Comparison of ENCODE assay signal across 23 mouse cellular contexts in the genomic region with DNA sequence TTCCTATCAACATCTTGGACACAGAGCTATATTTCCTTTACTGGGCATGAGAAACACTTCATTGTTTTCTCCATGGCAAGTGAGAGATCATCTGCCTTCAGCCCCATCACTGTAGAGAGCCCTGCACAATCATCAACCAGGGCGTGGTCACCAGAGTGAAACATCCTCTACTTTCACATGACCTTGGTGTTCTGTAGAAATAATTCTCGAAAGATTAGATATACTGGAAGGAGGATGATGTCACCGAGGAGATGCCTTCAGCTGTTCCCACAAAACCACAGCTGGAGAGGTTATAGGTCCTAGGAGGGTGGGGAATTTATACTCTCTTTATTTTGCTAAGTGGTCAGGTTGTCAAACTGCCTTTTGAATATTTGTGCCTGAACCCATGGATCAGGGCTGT.
DNase-seq lines count a peak whose midpoint lies in the region; ATAC-seq and TF ChIP-seq lines count a peak whose summit lies in the region.
"Had no signal": no experiment of that assay in that cellular context is flagged by ENCODE, and none has a peak within 500 bp of the region (broad histone marks: within the 10 kb centered on the region; RNA-seq: fewer than 3 reads in every experiment).

No protein-coding gene starts in this region.

- peaks cover 10% of the 10 kb centered on the region for H3K4me1 ChIP-seq in heart, embryonic 12.5 days (replicated peaks)
- H3K4me1 ChIP-seq in CH12.LX (ENCODE audit: control insufficient read depth in 1 of 2, insufficient read depth in 2 of 2), result peaks cover 21 to 54% of the 10 kb centered on the region in 2 experiments
- no peaks in the 10 kb centered on the region for H3K4me1 ChIP-seq in hindbrain, embryonic 16.5 days (ENCODE audit: control insufficient read depth, insufficient read depth, low read depth, low read length)
- H3K4me1 ChIP-seq: hindbrain, embryonic 12.5 days; limb, embryonic 13.5 days had no signal

- H3K79me2 ChIP-seq in CH12.LX (replicated peaks; ENCODE audit: control insufficient read depth, extremely low read depth, insufficient read depth, poor library complexity, severe bottlenecking), result no peaks in the 10 kb centered on the region

- H3K27me3 ChIP-seq in heart, embryonic 12.5 days (replicated peaks), result no peaks in the 10 kb centered on the region
- H3K27me3 ChIP-seq in CH12.LX (replicated peaks), result no peaks in the 10 kb centered on the region
- no peaks in the 10 kb centered on the region for H3K27me3 ChIP-seq in hindbrain, embryonic 16.5 days (replicated peaks; ENCODE audit: control insufficient read depth, insufficient read depth, low read length)
- H3K27me3 ChIP-seq: hindbrain, embryonic 12.5 days; kidney, embryonic 15.5 days; limb, embryonic 13.5 days; liver, embryonic 12.5 days had no signal

- in situ Hi-C loops in CH12.LX (cut with MboI; ENCODE audit: low pct_ligation_motif_present, low pct_unique_long_range_greater_than_20kb, low sequenced_read_pairs), result loop anchor here (5.0 kb wide), 1 partner anchor 198 kb away; a partner anchor contains a TSS

- no peak for TF ChIP-seq RAD21 in CH12.LX (IDR thresholded peaks at IDR 0.05; ENCODE audit: low read depth, low read length)

- H3K4me2 ChIP-seq in heart, embryonic 12.5 days, result no peak overlapping the region
- no peak overlapping the region for H3K4me2 ChIP-seq in CH12.LX (ENCODE audit: insufficient read depth, low read depth, poor library complexity, severe bottlenecking)
- no peak overlapping the region for H3K4me2 ChIP-seq in hindbrain, embryonic 16.5 days (ENCODE audit: low read length)
- H3K4me2 ChIP-seq: hindbrain, embryonic 12.5 days; kidney, embryonic 15.5 days; limb, embryonic 13.5 days; liver, embryonic 12.5 days; midbrain, embryonic 11.5 days had no signal

- H3K27ac ChIP-seq in heart, embryonic 12.5 days (ENCODE audit: poor library complexity, severe bottlenecking), result no peak overlapping the region
- no peak overlapping the region for H3K27ac ChIP-seq in CH12.LX (ENCODE audit: insufficient read depth, low read depth)
- H3K27ac ChIP-seq in hindbrain, embryonic 16.5 days (ENCODE audit: low read depth, low read length), result no peak overlapping the region
- H3K27ac ChIP-seq: gastrocnemius, adult 2 months; hindbrain, embryonic 12.5 days; kidney, embryonic 15.5 days; limb, embryonic 13.5 days; liver, embryonic 12.5 days had no signal

- dilution Hi-C loops in CH12.LX (cut with MboI; ENCODE audit: extremely low pct_ligation_motif_present, extremely low pct_unique_long_range_greater_than_20kb, low sequenced_read_pairs), result no loop called here

- WGBS in heart, embryonic 12.5 days, result 51% methylated on average over 3 of the region's 3 CpGs
- WGBS in hindbrain, embryonic 16.5 days, result 81% methylated on average over 3 of the region's 3 CpGs

- no peaks in the 10 kb centered on the region for H3K36me3 ChIP-seq in heart, embryonic 12.5 days
- H3K36me3 ChIP-seq in CH12.LX (replicated peaks in 1 of 2; ENCODE audit: control insufficient read depth in 1 of 2, insufficient read depth in 1 of 2, low read length in 1 of 2), result no peaks in the 10 kb centered on the region
- no peaks in the 10 kb centered on the region for H3K36me3 ChIP-seq in hindbrain, embryonic 16.5 days (ENCODE audit: control insufficient read depth, insufficient read depth, low read length)
- H3K36me3 ChIP-seq: hindbrain, embryonic 12.5 days; kidney, embryonic 15.5 days; limb, embryonic 13.5 days; liver, embryonic 12.5 days had no signal

- intact Hi-C loops in heart, postnatal 14 days (cut with DNase I), result loop anchor here (5.0 kb wide), 1 partner anchor 198 kb away; a partner anchor contains a TSS

- no peak for TF ChIP-seq CTCF in CH12.LX (conservative IDR thresholded peaks at IDR 0.05 in 1 of 2, IDR thresholded peaks at IDR 0.05 in 1 of 2; ENCODE audit: low read depth in 2 of 2, low read length in 2 of 2)

- H3K9ac ChIP-seq in heart, embryonic 12.5 days, result no peak overlapping the region
- H3K9ac ChIP-seq in CH12.LX (ENCODE audit: insufficient read depth, low read depth), result no peak overlapping the region
- no peak overlapping the region for H3K9ac ChIP-seq in hindbrain, embryonic 16.5 days (ENCODE audit: low read depth, low read length)
- H3K9ac ChIP-seq: hindbrain, embryonic 12.5 days; kidney, embryonic 15.5 days; limb, embryonic 13.5 days; liver, embryonic 12.5 days had no signal

- no peak for DNase-seq in heart, postnatal 14 days
- DNase-seq in 3T3-L1 (ENCODE audit: low read depth, low spot score) (peak; percentile 73), CH12.LX (ENCODE audit: extremely low read depth) (no peak), MN1 (ENCODE audit: low spot score) (no peak)
- DNase-seq: adrenal gland, postnatal 10 days; cerebellum, adult 2 months; cerebellum, postnatal 25 days; gastrocnemius, adult 2 months; kidney, adult 11 months; kidney, postnatal 4 days; lung, adult 18-20 months; lung, postnatal 10 days; thymus, postnatal 14 days had no signal

- no peak for TF ChIP-seq EP300 in CH12.LX (IDR thresholded peaks at IDR 0.05; ENCODE audit: low read length)

- no peaks in the 10 kb centered on the region for H3K9me3 ChIP-seq in heart, embryonic 12.5 days (replicated peaks)
- H3K9me3 ChIP-seq in CH12.LX (replicated peaks; ENCODE audit: low read length), result peaks cover 6% of the 10 kb centered on the region
- no peaks in the 10 kb centered on the region for H3K9me3 ChIP-seq in hindbrain, embryonic 16.5 days (ENCODE audit: control insufficient read depth, low read length)
- H3K9me3 ChIP-seq: hindbrain, embryonic 12.5 days; kidney, embryonic 15.5 days; limb, embryonic 13.5 days; liver, embryonic 12.5 days had no signal

- H3K4me3 ChIP-seq in heart, embryonic 12.5 days, result no peak overlapping the region
- no peak overlapping the region for H3K4me3 ChIP-seq in CH12.LX (replicated peaks in 1 of 3; ENCODE audit: low read depth in 2 of 3, low read length in 2 of 3, poor library complexity in 1 of 3)
- no peak overlapping the region for H3K4me3 ChIP-seq in hindbrain, embryonic 16.5 days (ENCODE audit: low read length)
- H3K4me3 ChIP-seq: gastrocnemius, adult 2 months; hindbrain, embryonic 12.5 days; kidney, embryonic 15.5 days; limb, embryonic 13.5 days; liver, embryonic 12.5 days had no signal

- TF ChIP-seq POLR2A in CH12.LX (IDR thresholded peaks at IDR 0.05; ENCODE audit: low read depth, low read length), result no peak

- 0 out of 2 replicates have a peak, but pooled peaks have one; percentile 39 for ATAC-seq in heart, embryonic 12.5 days (ENCODE audit: insufficient number of reproducible peaks, low FRiP score)
- peak; percentile 11; the same call in 1 of the 2 replicates for ATAC-seq in megakaryocyte, adult 5-6 weeks (ENCODE audit: poor library complexity, severe bottlenecking)
- ATAC-seq in hindbrain, embryonic 16.5 days, result no peak
- ATAC-seq: activated CD4-positive, CD25-positive, alpha-beta regulatory T cell, adult 4 months; forebrain, embryonic 14.5 days; liver, embryonic 12.5 days had no signal

TF ChIP-seq in CH12.LX, 34 proteins besides CTCF, POLR2A, EP300 and RAD21:
- TF ChIP-seq ETS1 (conservative IDR thresholded peaks at IDR 0.05; ENCODE audit: low read depth, low read length) (peak; percentile 62), BHLHE40 (IDR thresholded peaks at IDR 0.05; ENCODE audit: low read depth, low read length) (peak; percentile 30), ZNF384 (IDR thresholded peaks at IDR 0.05; ENCODE audit: low read depth, low read length) (no peak), CHD1 (IDR thresholded peaks at IDR 0.05; ENCODE audit: low read depth, low read length) (no peak), MEF2A (IDR thresholded peaks at IDR 0.05; ENCODE audit: borderline replicate concordance, low read depth, low read length) (no peak), POLR2AphosphoS2 (IDR thresholded peaks at IDR 0.05; ENCODE audit: low read depth, low read length) (no peak), SIN3A (IDR thresholded peaks at IDR 0.05; ENCODE audit: low read length) (no peak), MAZ (IDR thresholded peaks at IDR 0.05; ENCODE audit: low read depth, low read length) (no peak), TBP (conservative IDR thresholded peaks at IDR 0.05; ENCODE audit: low read depth, low read length) (no peak), ZKSCAN1 (IDR thresholded peaks at IDR 0.05; ENCODE audit: borderline replicate concordance, low read depth, low read length) (no peak), KAT2A (IDR thresholded peaks at IDR 0.05; ENCODE audit: insufficient replicate concordance, low read length) (no peak), SMC3 (IDR thresholded peaks at IDR 0.05; ENCODE audit: low read depth, low read length) (no peak), NELFE (IDR thresholded peaks at IDR 0.05; ENCODE audit: low read depth, low read length) (no peak)
